Mouse (Mus musculus) stomach, embryonic 14.5 days (tissue): ENCODE data around the gene Mapk1ip1l. TPM values are rescaled to one million over a fixed set of nuclear protein-coding genes. Genes with fewer than 3 reads are reported as not detected.

Source experiments
- ATAC-seq: fragments of 200-750 bp; cut with Nextera tagmentation; 2 replicates; pipeline ENCODE4 v1.8.0; 2017; ENCODE audit warnings: low read depth, moderate TSS enrichment; ENCODE audit not compliant: insufficient number of reproducible peaks, insufficient read depth, low FRiP score
- H3K27ac ChIP-seq: fragments of 300-500 bp; sonication (generic); 2 replicates; pipeline ENCODE4 v1.5.1; 2014; ENCODE audit warnings: mild to moderate bottlenecking, low read length, moderate library complexity, mixed read lengths
- H3K27me3 ChIP-seq: fragments of 300-500 bp; sonication (generic); 2 replicates; pipeline ENCODE4 v1.6.1; 2014; ENCODE audit warnings: low read length, control low read depth, mixed read lengths; ENCODE audit not compliant: control insufficient read depth, insufficient read depth
- H3K36me3 ChIP-seq: fragments of 300-500 bp; sonication (generic); 2 replicates; pipeline ENCODE4 v1.6.1; 2014; ENCODE audit warnings: mild to moderate bottlenecking, control low read depth, low read length, moderate library complexity, mixed read lengths; ENCODE audit not compliant: control insufficient read depth, insufficient read depth
- H3K4me1 ChIP-seq: fragments of 300-500 bp; sonication (generic); 2 replicates; pipeline ENCODE4 v1.6.1; 2014; ENCODE audit warnings: low read length, control low read depth, mixed read lengths; ENCODE audit not compliant: control insufficient read depth, insufficient read depth
- H3K4me2 ChIP-seq: fragments of 300-500 bp; sonication (generic); replicated peaks from 2 replicates; pipeline ENCODE4 v1.6.1; 2014; ENCODE audit warnings: low read depth, low read length, control low read depth
- H3K4me3 ChIP-seq: fragments of 300-500 bp; sonication (generic); 2 replicates; pipeline ENCODE4 v1.5.1; 2014; ENCODE audit warnings: low read depth, low read length, control low read depth
- H3K9ac ChIP-seq: fragments of 300-500 bp; sonication (generic); replicated peaks from 2 replicates; pipeline ENCODE4 v1.6.1; 2014; ENCODE audit warnings: low read depth, mild to moderate bottlenecking, control low read depth, low read length, moderate library complexity, mixed read lengths
- H3K9me3 ChIP-seq: fragments of 300-500 bp; sonication (generic); 2 replicates; pipeline ENCODE4 v1.6.1; 2016; ENCODE audit warnings: low read depth, low read length, control low read depth; ENCODE audit not compliant: control insufficient read depth
- WGBS: fragments of 180-500 bp; shearing (Covaris S2); extraction: QIAGEN DNeasy Blood & Tissue Kit; methylation state at CpG from one replicate; pipeline ENCODE4 v1.1.7; 2014; 5-methylcytosine and 5-hydroxymethylcytosine counted together
- polyA plus RNA-seq: library from polyadenylated mRNA; unstranded; fragments of >200 nt; fragmentation: Nextera tagmentation; extraction: Ambion mirVana; gene quantifications from 2 replicates; pipeline ENCODE4 v1.2.1, GENCODE M21; 2014

The Mapk1ip1l gene
- polyA plus RNA-seq, 1 experiment from 2014 or later, result 84.3 TPM

GRCm38 (mm10) chr14:47276036-47276603 is 21.9 kb upstream of the Mapk1ip1l start:
- WGBS, result 1% methylated on average over 22 of the region's 22 CpGs
- Histone ChIP-seq H3K4me2 (peak overlapping the region; percentile 71), H3K36me3 (peaks cover 12% of the 10 kb centered on the region), H3K4me3 (peak overlapping the region; percentile 58), H3K9ac (peak overlapping the region; percentile 88), H3K4me1 (peaks cover 8% of the 10 kb centered on the region), H3K27ac (peak overlapping the region; percentile 93), H3K27me3 (no peaks in the 10 kb centered on the region), H3K9me3 (no peaks in the 10 kb centered on the region)
- ATAC-seq, result no peak; the same call in 1 of the 2 replicates

- WGBS, result under 1% methylated on average over 76 of the region's 77 CpGs
These were observed 21.3 kb upstream of the Mapk1ip1l start, which contains the start of the genes Wdhd1 and Socs4 for GRCm38 (mm10) chr14:47276637-47277393. TSS of gene Wdhd1 (minus strand) at chr14:47276857. TSS of gene Socs4 (plus strand) at chr14:47276931.

GRCm38 (mm10) chr14:47279058-47279457 is 19.0 kb upstream of the Mapk1ip1l start:
- Histone ChIP-seq H3K4me3 (no peak overlapping the region), H3K27ac (no peak overlapping the region), H3K27me3 (no peaks in the 10 kb centered on the region), H3K36me3 (no peaks in the 10 kb centered on the region; the same call in 1 of the 2 replicates), H3K4me1 (peaks cover 14% of the 10 kb centered on the region), H3K9me3 (no peaks in the 10 kb centered on the region), H3K9ac (no peak overlapping the region), H3K4me2 (no peak overlapping the region)
- WGBS, result 76% methylated on average over 2 of the region's 2 CpGs
- ATAC-seq, result no peak

More at GRCm38 (mm10) chr14:47276637-47277393, 21.3 kb upstream of the Mapk1ip1l start, which contains the start of the genes Wdhd1 and Socs4:
- peaks cover 6% of the 10 kb centered on the region for H3K36me3 ChIP-seq
- peak within 1 kb of the TSS; percentile 93 for H3K27ac ChIP-seq
- H3K9me3 ChIP-seq, result no peaks in the 10 kb centered on the region
- peak within 1 kb of the TSS; percentile 71 for H3K4me2 ChIP-seq
- peak within 1 kb of the TSS; percentile 88 for H3K9ac ChIP-seq
- H3K4me3 ChIP-seq, result peak within 1 kb of the TSS; percentile 58
- H3K4me1 ChIP-seq, result peaks cover 8% of the 10 kb centered on the region
- H3K27me3 ChIP-seq, result no peaks in the 10 kb centered on the region
- ATAC-seq, result peak; percentile 97

- ATAC-seq, result no peak
- Histone ChIP-seq H3K27me3 (no peaks in the 10 kb centered on the region), H3K4me1 (peaks cover 9% of the 10 kb centered on the region), H3K36me3 (no peaks in the 10 kb centered on the region; the same call in 1 of the 2 replicates), H3K27ac (no peak overlapping the region), H3K4me3 (no peak overlapping the region), H3K4me2 (no peak overlapping the region), H3K9me3 (no peaks in the 10 kb centered on the region), H3K9ac (no peak overlapping the region)
- WGBS, result 90% methylated on average over 4 of the region's 4 CpGs
These were observed 16.5 kb upstream of the Mapk1ip1l start for GRCm38 (mm10) chr14:47281535-47281934.

- WGBS, result 48% methylated on average over 7 of the region's 7 CpGs
- Histone ChIP-seq H3K36me3 (no peaks in the 10 kb centered on the region; the same call in 1 of the 2 replicates), H3K9ac (no peak overlapping the region), H3K4me1 (peaks cover 6% of the 10 kb centered on the region; the same call in 1 of the 2 replicates), H3K9me3 (no peaks in the 10 kb centered on the region), H3K27me3 (no peaks in the 10 kb centered on the region), H3K4me2 (no peak overlapping the region), H3K27ac (no peak overlapping the region), H3K4me3 (no peak overlapping the region)
- no peak for ATAC-seq
These were observed 14.5 kb upstream of the Mapk1ip1l start for GRCm38 (mm10) chr14:47283568-47283967.

- no peak overlapping the region for H3K9ac ChIP-seq
- no peak for ATAC-seq
- no peak overlapping the region for H3K4me2 ChIP-seq
These were observed 12.8 kb upstream of the Mapk1ip1l start for GRCm38 (mm10) chr14:47285271-47285670.

GRCm38 (mm10) chr14:47286215-47286614 is 11.9 kb upstream of the Mapk1ip1l start:
- no peaks in the 10 kb centered on the region; the same call in 1 of the 2 replicates for H3K36me3 ChIP-seq
- H3K9ac ChIP-seq, result no peak overlapping the region
- WGBS, result 77% methylated on average over 1 of the region's 1 CpGs
- no peak overlapping the region for H3K4me3 ChIP-seq
- no peaks in the 10 kb centered on the region for H3K27me3 ChIP-seq
- no peak overlapping the region for H3K27ac ChIP-seq
- H3K9me3 ChIP-seq, result no peaks in the 10 kb centered on the region
- no peak overlapping the region for H3K4me2 ChIP-seq
- H3K4me1 ChIP-seq, result peaks cover 6% of the 10 kb centered on the region; the same call in 1 of the 2 replicates
- ATAC-seq, result no peak

More at GRCm38 (mm10) chr14:47285271-47285670, 12.8 kb upstream of the Mapk1ip1l start:
- Histone ChIP-seq H3K9me3 (no peaks in the 10 kb centered on the region), H3K4me1 (peaks cover 6% of the 10 kb centered on the region; the same call in 1 of the 2 replicates), H3K4me3 (no peak overlapping the region), H3K27ac (no peak overlapping the region), H3K27me3 (no peaks in the 10 kb centered on the region), H3K36me3 (no peaks in the 10 kb centered on the region; the same call in 1 of the 2 replicates)
- WGBS, result 95% methylated on average over 2 of the region's 2 CpGs

- ATAC-seq, result no peak
- H3K27me3 ChIP-seq, result no peaks in the 10 kb centered on the region
- H3K4me1 ChIP-seq, result peaks cover 6% of the 10 kb centered on the region; the same call in 1 of the 2 replicates
- H3K27ac ChIP-seq, result no peak overlapping the region
- H3K36me3 ChIP-seq, result no peaks in the 10 kb centered on the region; the same call in 1 of the 2 replicates
- WGBS, result 81% methylated on average over 4 of the region's 5 CpGs
- no peaks in the 10 kb centered on the region for H3K9me3 ChIP-seq
- H3K4me2 ChIP-seq, result no peak overlapping the region
- H3K4me3 ChIP-seq, result no peak overlapping the region
- H3K9ac ChIP-seq, result no peak overlapping the region
These were observed 11.0 kb upstream of the Mapk1ip1l start for GRCm38 (mm10) chr14:47287021-47287420.
